Mouse (Mus musculus) kidney, postnatal 0 days (tissue): ENCODE measurements at regions not wholly inside any gene's neighbourhood (a gene's known extent, or its start where the extent isn't known, plus 50 kb on each side); places are given as distances from the start of the nearest gene placed in this dataset.

Experiments used
- ATAC-seq: fragments of 200-750 bp; cut with Nextera tagmentation; replicated peaks from 2 replicates; pipeline ENCODE4 v1.8.0; 2017; ENCODE audit warnings: low read depth, moderate number of reproducible peaks, moderate TSS enrichment, moderate library complexity; ENCODE audit not compliant: low FRiP score
- DNase-seq: peaks from one replicate; pipeline ENCODE4 v3.0.0-alpha.2; 2016; ENCODE audit warnings: low spot score
- H3K27ac ChIP-seq: fragments of 300-500 bp; sonication (generic); 2 replicates; pipeline ENCODE4 v1.5.1; 2014; ENCODE audit warnings: mild to moderate bottlenecking
- H3K27me3 ChIP-seq: fragments of 300-500 bp; sonication (generic); 2 replicates; pipeline ENCODE4 v1.6.1; 2014; ENCODE audit warnings: low read length, mixed read lengths; ENCODE audit not compliant: insufficient read depth
- H3K36me3 ChIP-seq: fragments of 300-500 bp; sonication (generic); 2 replicates; pipeline ENCODE4 v1.6.1; 2014; ENCODE audit warnings: low read length, mixed read lengths; ENCODE audit not compliant: insufficient read depth
- H3K4me1 ChIP-seq: fragments of 300-500 bp; sonication (generic); replicated peaks from 2 replicates; pipeline ENCODE4 v1.6.1; 2014; ENCODE audit warnings: antibody characterized with exemption, low read length, mixed read lengths; ENCODE audit not compliant: insufficient read depth
- H3K4me2 ChIP-seq: fragments of 300-500 bp; sonication (generic); 2 replicates; pipeline ENCODE4 v1.6.1; 2014; ENCODE audit warnings: mild to moderate bottlenecking, low read length, moderate library complexity, mixed read lengths
- H3K4me3 ChIP-seq: fragments of 300-500 bp; sonication (generic); replicated peaks from 2 replicates; pipeline ENCODE4 v1.5.1; 2014; ENCODE audit warnings: low read depth, low read length
- H3K9ac ChIP-seq: fragments of 300-500 bp; sonication (generic); 2 replicates; pipeline ENCODE4 v1.6.1; 2014; ENCODE audit warnings: low read depth, low read length
- H3K9me3 ChIP-seq: fragments of 300-500 bp; sonication (generic); replicated peaks from 2 replicates; pipeline ENCODE4 v1.6.1; 2016; ENCODE audit warnings: low read length, inconsistent platforms, mixed read lengths
- CTCF ChIP-seq: IDR thresholded peaks from 2 replicates; pipeline ENCODE4 v1.5.1; 2016; ENCODE audit warnings: antibody characterized with exemption, low read depth, mild to moderate bottlenecking, moderate library complexity
- WGBS: fragments of 180-500 bp; shearing (Covaris S2); extraction: QIAGEN DNeasy Blood & Tissue Kit; methylation state at CpG from one replicate; pipeline ENCODE4 v1.1.7; 2014; 5-methylcytosine and 5-hydroxymethylcytosine counted together

DNA sequence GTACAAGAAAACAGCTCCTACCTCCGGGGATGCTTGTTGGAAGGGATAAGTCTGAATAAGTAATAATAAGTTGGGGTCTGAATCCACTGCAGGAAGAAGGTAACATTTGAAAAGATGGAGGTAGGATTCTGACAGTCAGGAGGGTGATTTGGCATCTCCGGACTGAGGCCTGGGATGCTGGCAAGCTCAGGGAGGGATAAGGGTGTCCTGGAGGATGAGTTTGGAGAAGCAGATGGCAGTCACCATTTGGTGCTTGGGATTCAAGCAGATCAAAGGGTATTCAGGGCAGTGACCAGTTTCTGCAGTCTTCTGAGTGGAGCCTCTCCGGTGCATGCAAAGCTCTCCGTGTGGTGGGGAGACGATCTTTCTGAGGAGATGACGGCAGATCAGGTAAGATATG, 62.9 kb upstream of the Gm2310 start:
- no peak overlapping the region for H3K4me3 ChIP-seq
- H3K4me2 ChIP-seq = no peak overlapping the region
- H3K27ac ChIP-seq = no peak overlapping the region
- H3K36me3 ChIP-seq = no peaks in the 10 kb centered on the region
- H3K4me1 ChIP-seq = no peaks in the 10 kb centered on the region
- H3K9ac ChIP-seq = no peak overlapping the region
- no peak for TF ChIP-seq CTCF
- DNase-seq = no peak
- no peaks in the 10 kb centered on the region for H3K9me3 ChIP-seq
- no peak for ATAC-seq
- no peaks in the 10 kb centered on the region for H3K27me3 ChIP-seq
- 52% methylated on average over 6 of the region's 6 CpGs for WGBS

DNA sequence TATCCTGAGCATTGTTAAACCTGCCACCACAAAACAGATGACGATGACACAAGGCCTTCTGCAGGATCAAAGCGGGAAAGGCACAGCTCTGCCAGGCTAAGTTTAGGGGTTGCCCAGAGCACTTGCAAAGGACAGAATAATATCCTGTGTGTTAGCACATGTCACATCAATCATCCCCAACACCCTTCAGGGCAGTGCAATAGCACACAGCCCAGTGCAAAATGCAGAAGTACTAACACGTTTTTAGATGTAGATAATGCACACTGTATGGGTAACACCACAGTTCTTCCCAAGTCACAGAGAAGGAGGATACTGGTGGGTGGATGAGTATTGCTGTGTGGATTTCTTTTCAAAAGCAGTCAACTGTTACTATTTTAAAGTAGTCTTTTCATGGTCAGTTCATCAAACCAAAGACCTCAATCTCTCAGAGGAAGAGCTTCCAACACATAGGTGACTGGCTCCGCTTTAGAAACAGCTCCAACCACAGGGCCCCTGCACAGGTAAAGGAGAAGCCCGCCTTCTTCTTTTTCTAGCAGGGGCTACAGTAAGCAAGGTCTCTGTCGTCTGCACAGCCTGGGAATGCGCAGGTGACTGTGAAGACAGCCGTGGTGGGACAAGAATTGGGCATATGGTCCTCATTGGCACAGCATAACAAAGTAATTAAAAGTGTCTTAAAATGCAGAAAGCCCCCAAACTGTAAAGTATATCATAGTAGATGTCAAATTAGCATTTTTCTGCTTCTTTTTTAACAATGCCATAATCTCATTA, 61.6 kb upstream of the Gm2310 start:
- Histone ChIP-seq H3K4me2 (no peak overlapping the region), H3K27me3 (no peaks in the 10 kb centered on the region), H3K4me3 (no peak overlapping the region), H3K27ac (no peak overlapping the region), H3K4me1 (no peaks in the 10 kb centered on the region), H3K9ac (no peak overlapping the region), H3K36me3 (no peaks in the 10 kb centered on the region), H3K9me3 (no peaks in the 10 kb centered on the region)
- ATAC-seq (no peak), DNase-seq (no peak)
- WGBS = 57% methylated on average over 8 of the region's 8 CpGs
- TF ChIP-seq CTCF = no peak

DNA sequence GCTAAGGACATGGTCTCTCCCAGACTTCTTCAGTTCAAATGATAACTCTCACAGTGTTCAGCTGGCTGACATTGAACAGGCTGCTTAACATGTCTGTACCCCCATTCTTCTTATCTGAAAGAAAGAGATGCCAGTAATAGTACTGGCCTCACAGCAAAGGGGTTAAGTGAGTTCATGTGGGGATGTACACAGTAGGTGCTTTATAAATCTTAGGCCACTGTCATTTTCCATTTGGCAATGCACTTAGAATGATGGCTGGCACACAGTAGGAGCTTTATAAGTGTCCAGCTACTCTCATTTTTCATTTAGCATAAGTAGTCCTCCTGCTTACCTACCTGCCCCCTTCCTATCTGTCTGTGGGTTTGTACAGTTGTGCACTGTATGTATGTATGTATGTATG, 60.3 kb upstream of the Gm2310 start:
- ATAC-seq = no peak
- no peak overlapping the region for H3K27ac ChIP-seq

DNA sequence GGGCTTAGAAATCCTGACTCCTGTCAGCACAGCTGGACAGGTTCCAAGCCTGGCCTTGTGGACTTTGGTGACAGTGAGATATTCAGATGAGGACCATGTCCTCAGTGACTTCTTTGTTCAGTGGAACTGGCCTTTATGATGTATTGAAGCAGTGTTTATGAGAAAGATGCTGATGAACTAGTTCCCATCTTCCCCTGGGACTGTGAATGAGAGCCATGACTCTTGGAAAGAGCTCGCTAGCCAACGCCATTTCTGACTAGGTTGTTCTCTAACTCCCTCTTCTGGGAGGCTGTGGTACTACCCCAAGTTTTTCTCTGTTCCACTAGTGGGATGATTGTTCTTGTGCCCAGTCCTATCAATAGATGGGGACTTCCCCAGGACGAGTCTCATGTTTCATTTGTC, 57.7 kb upstream of the Gm2310 start:
- H3K27me3 ChIP-seq = no peaks in the 10 kb centered on the region
- H3K4me2 ChIP-seq = no peak overlapping the region
- WGBS = 11% methylated on average over 3 of the region's 3 CpGs
- H3K36me3 ChIP-seq = no peaks in the 10 kb centered on the region
- H3K27ac ChIP-seq = no peak overlapping the region
- ATAC-seq = no peak
- no peak overlapping the region for H3K4me3 ChIP-seq
- H3K9ac ChIP-seq = no peak overlapping the region
- DNase-seq = peak; percentile 56
- no peaks in the 10 kb centered on the region for H3K4me1 ChIP-seq
- peak; percentile 71 for TF ChIP-seq CTCF
- no peaks in the 10 kb centered on the region for H3K9me3 ChIP-seq

More for the DNA sequence above, 60.3 kb upstream of the Gm2310 start:
- no peak overlapping the region for H3K9ac ChIP-seq
- H3K36me3 ChIP-seq = no peaks in the 10 kb centered on the region
- no peaks in the 10 kb centered on the region for H3K9me3 ChIP-seq
- H3K4me1 ChIP-seq = no peaks in the 10 kb centered on the region
- DNase-seq = no peak
- H3K4me2 ChIP-seq = no peak overlapping the region
- no peaks in the 10 kb centered on the region for H3K27me3 ChIP-seq
- no peak overlapping the region for H3K4me3 ChIP-seq
- TF ChIP-seq CTCF = no peak

DNA sequence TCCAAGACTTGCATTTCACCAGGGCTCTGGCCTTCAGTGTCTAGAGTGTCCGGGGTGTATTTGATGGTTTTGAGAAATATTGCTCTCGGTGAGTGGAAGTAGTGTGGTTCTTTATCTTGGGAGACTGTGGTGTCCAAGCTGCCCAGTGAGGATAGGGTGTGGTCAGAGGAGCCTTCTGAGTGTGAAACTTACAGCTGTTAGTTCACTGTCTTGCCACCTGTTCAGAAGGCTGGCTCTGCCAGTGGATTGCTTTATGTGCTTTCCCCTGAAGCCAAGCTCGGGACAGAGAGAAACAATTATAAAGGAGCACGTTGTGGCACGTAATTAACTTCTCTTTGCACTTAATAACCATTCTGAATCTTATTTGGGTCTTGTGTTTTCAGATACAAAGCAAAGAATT, 57.2 kb upstream of the Gm2310 start:
- 70% methylated on average over 5 of the region's 5 CpGs for WGBS
- no peaks in the 10 kb centered on the region for H3K9me3 ChIP-seq
- H3K9ac ChIP-seq = no peak overlapping the region
- no peaks in the 10 kb centered on the region for H3K36me3 ChIP-seq
- no peak overlapping the region for H3K4me2 ChIP-seq
- no peaks in the 10 kb centered on the region for H3K27me3 ChIP-seq
- no peak overlapping the region for H3K4me3 ChIP-seq
- no peak for DNase-seq
- TF ChIP-seq CTCF = no peak
- H3K4me1 ChIP-seq = no peaks in the 10 kb centered on the region
- H3K27ac ChIP-seq = no peak overlapping the region
- no peak for ATAC-seq

DNA sequence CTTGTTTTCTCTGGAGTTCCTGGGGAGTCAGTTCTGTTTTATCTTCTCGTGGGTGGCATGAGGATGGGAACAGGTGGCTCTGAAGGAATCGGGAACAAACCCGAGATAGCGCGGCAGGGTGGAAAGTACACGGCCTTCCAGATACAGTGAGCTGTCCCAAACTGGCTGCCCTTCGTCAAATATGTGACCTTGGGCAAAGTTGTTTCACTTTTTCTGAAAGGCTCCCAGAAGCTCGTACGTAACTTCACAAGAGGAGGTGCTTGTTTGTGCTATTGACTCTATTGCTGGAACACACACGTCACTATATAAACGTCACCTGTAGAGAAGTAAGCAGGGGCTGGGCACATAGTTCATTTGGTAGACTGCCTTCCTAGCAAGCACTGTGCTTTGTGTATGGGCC, 49.9 kb upstream of the Gm2310 start:
- no peak for TF ChIP-seq CTCF
- H3K9me3 ChIP-seq = no peaks in the 10 kb centered on the region
- H3K27ac ChIP-seq = peak overlapping the region; percentile 86
- ATAC-seq = peak; percentile 60
- no peaks in the 10 kb centered on the region for H3K27me3 ChIP-seq
- 0 out of 2 replicates have a peak, but pooled peaks cover 4% of the 10 kb centered on the region for H3K4me1 ChIP-seq
- peak overlapping the region; percentile 60 for H3K4me2 ChIP-seq
- peak overlapping the region; percentile 46 for H3K9ac ChIP-seq
- 2% methylated on average over 11 of the region's 11 CpGs for WGBS
- no peaks in the 10 kb centered on the region for H3K36me3 ChIP-seq
- peak overlapping the region; percentile 31 for H3K4me3 ChIP-seq
- DNase-seq = peak; percentile 28
